In the genomic region with DNA sequence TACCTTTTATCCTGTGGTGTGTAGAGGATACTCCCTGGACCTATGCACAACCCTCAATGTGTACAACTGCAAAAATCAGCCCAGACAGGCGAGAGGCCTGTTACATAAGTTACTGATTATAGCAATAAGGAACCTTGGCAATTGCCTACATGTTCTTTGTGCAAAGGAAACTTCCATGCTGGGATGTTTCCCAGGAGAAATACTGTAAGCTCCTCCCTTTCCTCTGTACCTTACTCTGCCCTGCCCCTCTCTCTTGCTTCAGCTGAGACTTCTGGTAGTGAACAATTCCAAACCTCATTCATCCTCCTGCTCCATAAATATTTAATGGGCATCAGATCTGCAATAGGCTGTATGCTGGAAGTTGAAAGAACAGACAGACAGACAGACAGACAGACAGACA, we compare ENCODE assay signal across 27 mouse cellular contexts.
A peak's percentile ranks its signal among the peaks of the same experiment; 100 is the strongest.
DNase-seq lines count a peak whose midpoint lies in the region; ATAC-seq lines count a peak whose summit lies in the region.
"Had no signal": no experiment of that assay in that cellular context is flagged by ENCODE, and none has a peak within 500 bp of the region (broad histone marks: within the 10 kb centered on the region; RNA-seq: fewer than 3 reads in every experiment).

No protein-coding gene starts in this region.

- H3K4me3 ChIP-seq in embryonic facial prominence, embryonic 11.5 days (ENCODE audit: low read depth, low read length) = no peak overlapping the region
- H3K4me3 ChIP-seq in embryonic facial prominence, embryonic 10.5 days = no peak overlapping the region
- H3K4me3 ChIP-seq: embryonic facial prominence, embryonic 12.5 days; embryonic facial prominence, embryonic 15.5 days; erythroblast, embryonic 14.5 days; forebrain, embryonic 10.5 days; forebrain, embryonic 12.5 days had no signal

- no peak for ATAC-seq in embryonic facial prominence, embryonic 11.5 days (replicated peaks; ENCODE audit: insufficient number of reproducible peaks, low FRiP score, low TSS enrichment, low read depth)
- ATAC-seq: CD4-positive, CD25-positive, alpha-beta regulatory T cell, adult 4 months; forebrain, embryonic 14.5 days; forebrain, embryonic 16.5 days had no signal

- DNase-seq in embryonic facial prominence, embryonic 11.5 days (ENCODE audit: low spot score) = peak; percentile 0
- DNase-seq in embryonic facial prominence, embryonic 10.5 days (ENCODE audit: low spot score) = no peak
- peak; percentile 75 for DNase-seq in heart, adult 11 months
- no peak for DNase-seq in heart, postnatal 25 days (ENCODE audit: low spot score)
- peak; percentile 17 for DNase-seq in right cerebral cortex, adult 18-20 months
- no peak for DNase-seq in right cerebral cortex, adult 2 months (ENCODE audit: low spot score in 2 of 2)
- peak; percentile 19 for DNase-seq in large intestine, adult 2 months (ENCODE audit: low read depth, low spot score)
- DNase-seq in urinary bladder, adult 2 months (ENCODE audit: low spot score) = no peak
- DNase-seq: adrenal gland, adult 2 months; adrenal gland, postnatal 10 days; adrenal gland, postnatal 25 days; B cell, adult 2 months; cerebellum, adult 11-12 months; cerebellum, adult 2 months; cerebellum, adult 9-10 months; cerebellum, postnatal 10 days; cerebellum, postnatal 25 days had no signal

- intact Hi-C loops in heart, postnatal 25 days (cut with DNase I) = no loop called here

- H3K27me3 ChIP-seq in embryonic facial prominence, embryonic 11.5 days (ENCODE audit: control insufficient read depth, insufficient read depth, low read length) = no peaks in the 10 kb centered on the region
- no peaks in the 10 kb centered on the region for H3K27me3 ChIP-seq in embryonic facial prominence, embryonic 10.5 days (replicated peaks; ENCODE audit: low read depth, poor library complexity, severe bottlenecking)
- H3K27me3 ChIP-seq: CH12.LX; embryonic facial prominence, embryonic 12.5 days; embryonic facial prominence, embryonic 15.5 days; forebrain, embryonic 12.5 days had no signal

- WGBS in embryonic facial prominence, embryonic 11.5 days = 64% methylated on average over 1 of the region's 1 CpGs
- WGBS in embryonic facial prominence, embryonic 10.5 days = 76% methylated on average over 1 of the region's 1 CpGs
- WGBS in large intestine, adult 2 months = 23% methylated on average over 1 of the region's 1 CpGs

- no peak overlapping the region for H3K27ac ChIP-seq in embryonic facial prominence, embryonic 11.5 days (replicated peaks; ENCODE audit: low read depth, low read length)
- no peak overlapping the region for H3K27ac ChIP-seq in embryonic facial prominence, embryonic 10.5 days (replicated peaks)
- H3K27ac ChIP-seq: embryonic facial prominence, embryonic 12.5 days; embryonic facial prominence, embryonic 15.5 days; forebrain, embryonic 10.5 days; forebrain, embryonic 12.5 days had no signal

- H3K4me1 ChIP-seq in embryonic facial prominence, embryonic 11.5 days (ENCODE audit: control insufficient read depth, insufficient read depth, low read length) = no peaks in the 10 kb centered on the region
- no peaks in the 10 kb centered on the region for H3K4me1 ChIP-seq in embryonic facial prominence, embryonic 10.5 days
- H3K4me1 ChIP-seq: embryonic facial prominence, embryonic 12.5 days; embryonic facial prominence, embryonic 15.5 days; forebrain, embryonic 10.5 days; forebrain, embryonic 12.5 days had no signal

- no peaks in the 10 kb centered on the region for H3K36me3 ChIP-seq in embryonic facial prominence, embryonic 11.5 days (replicated peaks; ENCODE audit: control insufficient read depth, insufficient read depth, low read depth, low read length)
- no peaks in the 10 kb centered on the region for H3K36me3 ChIP-seq in embryonic facial prominence, embryonic 10.5 days (replicated peaks)
- H3K36me3 ChIP-seq: embryonic facial prominence, embryonic 12.5 days; embryonic facial prominence, embryonic 15.5 days; forebrain, embryonic 10.5 days; forebrain, embryonic 12.5 days; G1E had no signal

- no peaks in the 10 kb centered on the region for H3K9me3 ChIP-seq in embryonic facial prominence, embryonic 11.5 days (replicated peaks; ENCODE audit: control insufficient read depth, low read length)
- no peaks in the 10 kb centered on the region for H3K9me3 ChIP-seq in embryonic facial prominence, embryonic 10.5 days
- H3K9me3 ChIP-seq: embryonic facial prominence, embryonic 12.5 days; embryonic facial prominence, embryonic 15.5 days; forebrain, embryonic 10.5 days; forebrain, embryonic 12.5 days; G1E had no signal

- H3K9ac ChIP-seq in embryonic facial prominence, embryonic 11.5 days (replicated peaks; ENCODE audit: low read length) = no peak overlapping the region
- H3K9ac ChIP-seq: embryonic facial prominence, embryonic 12.5 days; embryonic facial prominence, embryonic 15.5 days; forebrain, embryonic 12.5 days had no signal

- no peak overlapping the region for H3K4me2 ChIP-seq in embryonic facial prominence, embryonic 11.5 days (ENCODE audit: low read depth, low read length)
- H3K4me2 ChIP-seq: embryonic facial prominence, embryonic 12.5 days; embryonic facial prominence, embryonic 15.5 days; forebrain, embryonic 12.5 days had no signal

Comparison
In these comparisons a context has a peak if more than half of its experiments do, and no peak if none do; other contexts are left out.
1. DNase-seq: peak in embryonic facial prominence, embryonic 11.5 days (single experiment), heart, adult 11 months (single experiment), right cerebral cortex, adult 18-20 months (single experiment) and large intestine, adult 2 months (single experiment); none in embryonic facial prominence, embryonic 10.5 days (single experiment), heart, postnatal 25 days (single experiment), right cerebral cortex, adult 2 months (0 of 2) and urinary bladder, adult 2 months (single experiment).